Mouse (Mus musculus) forebrain, embryonic 16.5 days (tissue): Measurements from ENCODE around the gene Rufy4. TPM values are rescaled to one million over a fixed set of nuclear protein-coding genes. Genes with fewer than 3 reads are reported as not detected.
"Not testable (repeated sequence)": the region's sequence is repeated elsewhere in the genome, so short reads cannot be mapped to it uniquely, and the experiment has no call there.

Source experiments
- ATAC-seq: fragments of 200-750 bp; cut with Nextera tagmentation; 2 replicates; pipeline ENCODE4 v1.8.0; 2017; ENCODE audit warnings: mild to moderate bottlenecking, moderate library complexity
- H3K27ac ChIP-seq: fragments of 300-500 bp; sonication (generic); 2 replicates; pipeline ENCODE4 v1.5.1; 2014; ENCODE audit warnings: low read length, control low read depth
- H3K27me3 ChIP-seq: fragments of 300-500 bp; sonication (generic); replicated peaks from 2 replicates; pipeline ENCODE4 v1.6.1; 2014; ENCODE audit warnings: low read length; ENCODE audit not compliant: control insufficient read depth, insufficient read depth
- H3K36me3 ChIP-seq: fragments of 300-500 bp; sonication (generic); 2 replicates; pipeline ENCODE4 v1.6.1; 2014; ENCODE audit not compliant: control insufficient read depth, insufficient read depth
- H3K4me1 ChIP-seq: fragments of 300-500 bp; sonication (generic); replicated peaks from 2 replicates; pipeline ENCODE4 v1.6.1; 2014; ENCODE audit warnings: low read length; ENCODE audit not compliant: control insufficient read depth, insufficient read depth
- H3K4me2 ChIP-seq: fragments of 300-500 bp; sonication (generic); 2 replicates; pipeline ENCODE4 v1.6.1; 2014; ENCODE audit warnings: mild to moderate bottlenecking, low read length, control low read depth
- H3K4me3 ChIP-seq: fragments of 300-500 bp; sonication (generic); replicated peaks from 2 replicates; pipeline ENCODE4 v1.5.1; 2014; ENCODE audit warnings: mild to moderate bottlenecking, low read length, control low read depth
- H3K9ac ChIP-seq: fragments of 300-500 bp; sonication (generic); replicated peaks from 2 replicates; pipeline ENCODE4 v1.6.1; 2014; ENCODE audit warnings: low read depth, low read length, control low read depth
- H3K9me3 ChIP-seq: fragments of 300-500 bp; sonication (generic); 2 replicates; pipeline ENCODE4 v1.6.1; 2016; ENCODE audit warnings: low read length; ENCODE audit not compliant: control insufficient read depth
- WGBS: fragments of 180-500 bp; shearing (Covaris S2); extraction: QIAGEN DNeasy Blood & Tissue Kit; methylation state at CpG from one replicate; pipeline ENCODE4 v1.1.7; 2014; 5-methylcytosine and 5-hydroxymethylcytosine counted together
- polyA plus RNA-seq: library from polyadenylated mRNA; unstranded; fragments of >200 nt; fragmentation: Nextera tagmentation; extraction: Ambion mirVana; gene quantifications from 2 replicates; pipeline ENCODE4 v1.2.1, GENCODE M21; 2015

The Rufy4 gene
- polyA plus RNA-seq, 1 experiment from 2014 or later, result 0.32 TPM

GRCm38 (mm10) chr1:74159613-74160012 lies 34.3 kb downstream of the Rufy4 start:
- H3K27me3 ChIP-seq, H3K36me3 ChIP-seq, H3K4me2 ChIP-seq, ATAC-seq, H3K27ac ChIP-seq, H3K9me3 ChIP-seq, H3K4me1 ChIP-seq, H3K9ac ChIP-seq, H3K4me3 ChIP-seq: not testable (repeated sequence)
- 90% methylated on average over 4 of the region's 5 CpGs for WGBS

- Histone ChIP-seq H3K4me1 (no peaks in the 10 kb centered on the region), H3K27ac (no peak overlapping the region), H3K27me3 (no peaks in the 10 kb centered on the region), H3K4me2 (no peak overlapping the region), H3K9ac (no peak overlapping the region), H3K4me3 (no peak overlapping the region), H3K9me3 (no peaks in the 10 kb centered on the region), H3K36me3 (no peaks in the 10 kb centered on the region)
- ATAC-seq, result no peak
- WGBS, result 80% methylated on average over 2 of the region's 2 CpGs
Measured at GRCm38 (mm10) chr1:74160036-74160435, 34.7 kb downstream of the Rufy4 start.

- Histone ChIP-seq H3K4me3 (no peak overlapping the region), H3K27me3 (no peaks in the 10 kb centered on the region), H3K36me3 (no peaks in the 10 kb centered on the region), H3K4me1 (no peaks in the 10 kb centered on the region), H3K27ac (no peak overlapping the region), H3K9me3 (no peaks in the 10 kb centered on the region), H3K4me2 (no peak overlapping the region), H3K9ac (no peak overlapping the region)
- no peak for ATAC-seq
- WGBS, result 86% methylated on average over 5 of the region's 5 CpGs
Measured at GRCm38 (mm10) chr1:74167136-74167535, 41.8 kb downstream of the Rufy4 start.

- Histone ChIP-seq H3K36me3 (no peaks in the 10 kb centered on the region), H3K27me3 (no peaks in the 10 kb centered on the region), H3K4me1 (no peaks in the 10 kb centered on the region), H3K9me3 (no peaks in the 10 kb centered on the region), H3K9ac (no peak overlapping the region), H3K4me2 (no peak overlapping the region), H3K27ac (no peak overlapping the region), H3K4me3 (no peak overlapping the region)
- WGBS, result 87% methylated on average over 3 of the region's 3 CpGs
- ATAC-seq, result no peak
Measured at GRCm38 (mm10) chr1:74169721-74170120, 44.4 kb downstream of the Rufy4 start.

- no peak overlapping the region for H3K4me2 ChIP-seq
- H3K9ac ChIP-seq, result no peak overlapping the region
- H3K27me3 ChIP-seq, result no peaks in the 10 kb centered on the region
- ATAC-seq, result no peak
- H3K4me1 ChIP-seq, result no peaks in the 10 kb centered on the region
- H3K27ac ChIP-seq, result no peak overlapping the region
- H3K9me3 ChIP-seq, result no peaks in the 10 kb centered on the region
- H3K36me3 ChIP-seq, result no peaks in the 10 kb centered on the region
- H3K4me3 ChIP-seq, result no peak overlapping the region
- WGBS, result 91% methylated on average over 3 of the region's 3 CpGs
Measured at GRCm38 (mm10) chr1:74172722-74173121, 47.4 kb downstream of the Rufy4 start.

- Histone ChIP-seq H3K36me3 (no peaks in the 10 kb centered on the region), H3K4me2 (no peak overlapping the region), H3K27me3 (no peaks in the 10 kb centered on the region), H3K9me3 (no peaks in the 10 kb centered on the region), H3K9ac (no peak overlapping the region), H3K4me1 (no peaks in the 10 kb centered on the region), H3K27ac (no peak overlapping the region), H3K4me3 (no peak overlapping the region)
- 84% methylated on average over 4 of the region's 4 CpGs for WGBS
- no peak for ATAC-seq
Measured at GRCm38 (mm10) chr1:74175731-74176130, 50.4 kb downstream of the Rufy4 start.

GRCm38 (mm10) chr1:74178618-74179017 lies 53.3 kb downstream of the Rufy4 start:
- Histone ChIP-seq H3K4me3 (no peak overlapping the region), H3K27ac (no peak overlapping the region), H3K4me2 (no peak overlapping the region), H3K9me3 (no peaks in the 10 kb centered on the region), H3K36me3 (no peaks in the 10 kb centered on the region), H3K4me1 (no peaks in the 10 kb centered on the region), H3K27me3 (no peaks in the 10 kb centered on the region), H3K9ac (no peak overlapping the region)
- no peak for ATAC-seq
- 92% methylated on average over 3 of the region's 3 CpGs for WGBS

- Histone ChIP-seq H3K4me1 (no peaks in the 10 kb centered on the region), H3K9me3 (no peaks in the 10 kb centered on the region), H3K36me3 (no peaks in the 10 kb centered on the region), H3K4me3 (no peak overlapping the region), H3K27ac (no peak overlapping the region), H3K27me3 (no peaks in the 10 kb centered on the region), H3K4me2 (no peak overlapping the region), H3K9ac (no peak overlapping the region)
- whole genome bisulfite sequencing, result 56% methylated on average over 9 of the region's 9 CpGs
- ATAC-seq, result no peak
Measured at GRCm38 (mm10) chr1:74179624-74180408, 54.5 kb downstream of the Rufy4 start.

- H3K4me2 ChIP-seq, result no peak overlapping the region
- no peaks in the 10 kb centered on the region for H3K4me1 ChIP-seq
- H3K4me3 ChIP-seq, result no peak overlapping the region
- WGBS, result 82% methylated on average over 2 of the region's 2 CpGs
- H3K9ac ChIP-seq, result no peak overlapping the region
- H3K36me3 ChIP-seq, result no peaks in the 10 kb centered on the region
- no peaks in the 10 kb centered on the region for H3K27me3 ChIP-seq
- H3K27ac ChIP-seq, result no peak overlapping the region
- ATAC-seq, result no peak
- no peaks in the 10 kb centered on the region for H3K9me3 ChIP-seq
Measured at GRCm38 (mm10) chr1:74181462-74181861, 56.1 kb downstream of the Rufy4 start.

GRCm38 (mm10) chr1:74183006-74183405 lies 57.7 kb downstream of the Rufy4 start:
- H3K9me3 ChIP-seq, result no peaks in the 10 kb centered on the region
- H3K9ac ChIP-seq, result no peak overlapping the region
- H3K36me3 ChIP-seq, result no peaks in the 10 kb centered on the region
- H3K27me3 ChIP-seq, result no peaks in the 10 kb centered on the region
- H3K27ac ChIP-seq, result no peak overlapping the region
- no peaks in the 10 kb centered on the region for H3K4me1 ChIP-seq
- H3K4me2 ChIP-seq, result no peak overlapping the region
- 64% methylated on average over 2 of the region's 2 CpGs for WGBS
- no peak overlapping the region for H3K4me3 ChIP-seq
- no peak for ATAC-seq
